Mouse (Mus musculus) liver, embryonic 11.5 days (tissue): ENCODE results near the gene Sptbn4. TPM values are rescaled to one million over a fixed set of nuclear protein-coding genes. Genes with fewer than 3 reads are reported as not detected.

Experiments
- ATAC-seq: fragments of 200-750 bp; cut with Nextera tagmentation; replicated peaks from 2 replicates; pipeline ENCODE4 v1.8.0; 2017; ENCODE audit warnings: moderate number of reproducible peaks, mild to moderate bottlenecking, moderate TSS enrichment, moderate library complexity; ENCODE audit not compliant: low FRiP score
- DNase-seq: peaks from one replicate; pipeline ENCODE4 v3.0.0-alpha.2; 2017; ENCODE audit warnings: low spot score
- H3K27ac ChIP-seq: fragments of 300-500 bp; sonication (generic); 2 replicates; pipeline ENCODE4 v1.5.1; 2014; ENCODE audit warnings: mild to moderate bottlenecking, low read depth, low read length, control low read depth
- H3K27me3 ChIP-seq: fragments of 300-500 bp; sonication (generic); replicated peaks from 2 replicates; pipeline ENCODE4 v1.6.1; 2014; ENCODE audit warnings: low read length, mixed read lengths; ENCODE audit not compliant: control insufficient read depth, insufficient read depth
- H3K36me3 ChIP-seq: fragments of 300-500 bp; sonication (generic); 2 replicates; pipeline ENCODE4 v1.6.1; 2014; ENCODE audit warnings: mild to moderate bottlenecking, low read length, moderate library complexity, mixed read lengths; ENCODE audit not compliant: control insufficient read depth, insufficient read depth
- H3K4me1 ChIP-seq: fragments of 300-500 bp; sonication (generic); replicated peaks from 2 replicates; pipeline ENCODE4 v1.6.1; 2014; ENCODE audit warnings: low read length, mixed read lengths; ENCODE audit not compliant: control insufficient read depth, insufficient read depth
- H3K4me2 ChIP-seq: fragments of 300-500 bp; sonication (generic); 2 replicates; pipeline ENCODE4 v1.6.1; 2014; ENCODE audit warnings: mild to moderate bottlenecking, control low read depth, moderate library complexity
- H3K4me3 ChIP-seq: fragments of 300-500 bp; sonication (generic); 2 replicates; pipeline ENCODE4 v1.5.1; 2014; ENCODE audit warnings: low read depth, low read length, control low read depth
- H3K9ac ChIP-seq: fragments of 300-500 bp; sonication (generic); 2 replicates; pipeline ENCODE4 v1.6.1; 2014; ENCODE audit warnings: low read depth, low read length, control low read depth
- H3K9me3 ChIP-seq: fragments of 300-500 bp; sonication (generic); 2 replicates; pipeline ENCODE4 v1.6.1; 2016; ENCODE audit warnings: low read length, inconsistent platforms, mixed read lengths; ENCODE audit not compliant: control insufficient read depth
- WGBS: fragments of 180-500 bp; shearing (Covaris S2); extraction: QIAGEN DNeasy Blood & Tissue Kit; methylation state at CpG from one replicate; pipeline ENCODE4 v1.1.7; 2014; 5-methylcytosine and 5-hydroxymethylcytosine counted together
- polyA plus RNA-seq: library from polyadenylated mRNA; unstranded; fragments of >200 nt; fragmentation: Nextera tagmentation; extraction: Ambion mirVana; gene quantifications from 2 replicates; pipeline ENCODE4 v1.2.1, GENCODE M21; 2014

Sptbn4 gene
- polyA plus RNA-seq, 1 experiment from 2014 or later = 0.19 TPM

DNA sequence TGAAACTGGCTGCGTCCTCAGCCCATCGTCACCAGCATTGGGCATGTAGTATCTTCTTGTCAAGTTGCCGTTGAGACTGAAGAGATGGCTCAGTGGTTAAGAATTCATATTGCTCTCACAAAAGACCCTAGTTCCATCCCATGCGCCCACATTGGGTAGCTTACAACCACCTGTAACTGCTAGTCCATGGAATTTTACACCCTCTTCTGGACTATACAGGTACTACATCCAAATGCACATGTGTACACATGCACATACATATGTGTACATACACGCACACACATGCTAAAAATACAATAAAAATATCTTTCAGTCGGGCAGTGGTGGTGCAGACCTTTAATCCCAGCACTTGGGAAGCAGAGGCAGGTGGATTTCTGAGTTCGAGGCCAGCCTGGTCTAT is 41.0 kb downstream of the Sptbn4 start:
- Histone ChIP-seq H3K9me3 (peaks cover 6% of the 10 kb centered on the region), H3K27ac (no peak overlapping the region), H3K4me1 (peaks cover 3% of the 10 kb centered on the region; the same call in 1 of the 2 replicates), H3K36me3 (no peaks in the 10 kb centered on the region), H3K9ac (no peak overlapping the region), H3K4me2 (no peak overlapping the region), H3K4me3 (no peak overlapping the region), H3K27me3 (peaks cover 86% of the 10 kb centered on the region)
- ATAC-seq (no peak), DNase-seq (no peak)
- WGBS = 79% methylated on average over 7 of the region's 7 CpGs

DNA sequence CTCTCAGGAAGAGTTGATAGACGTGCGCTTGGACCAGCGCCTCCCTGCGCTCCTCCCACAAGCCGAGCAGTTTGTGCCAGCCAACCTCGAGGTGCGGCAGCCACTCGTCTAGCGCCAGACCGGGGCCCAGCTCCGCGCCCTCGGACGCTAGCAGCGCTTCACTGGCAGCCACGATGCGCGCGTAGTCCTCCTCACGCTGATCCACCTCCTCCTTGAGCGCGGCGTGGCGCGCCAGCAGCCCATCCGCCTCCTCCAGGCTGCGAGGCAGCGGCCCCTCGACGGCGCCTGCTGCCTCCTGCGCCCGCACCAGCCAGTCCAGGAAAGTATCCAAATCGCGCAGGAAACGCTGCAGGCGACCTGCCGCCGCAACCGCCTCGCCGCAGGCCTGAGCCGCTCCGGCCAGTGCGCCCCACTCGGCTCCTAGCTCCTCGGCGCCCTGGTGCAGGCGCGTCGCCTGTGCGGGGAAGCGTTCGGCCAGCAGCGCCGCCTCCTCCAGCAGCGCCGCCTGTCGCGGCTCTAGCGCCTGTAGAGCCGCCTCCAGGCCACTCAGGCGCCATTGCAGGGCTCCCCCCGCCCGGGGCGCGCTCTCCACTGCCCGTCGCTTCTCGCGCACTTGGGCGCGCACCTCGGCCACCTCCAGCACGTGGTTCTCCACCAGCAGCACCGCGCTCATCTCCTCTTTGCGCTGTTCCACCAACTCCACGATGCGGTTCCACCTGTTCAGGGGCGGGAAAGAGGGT is 43.1 kb downstream of the Sptbn4 start:
- peak; percentile 39 for DNase-seq
- H3K27ac ChIP-seq = no peak overlapping the region
- peaks cover 6% of the 10 kb centered on the region for H3K9me3 ChIP-seq
- ATAC-seq = no peak
- H3K9ac ChIP-seq = no peak overlapping the region
- no peaks in the 10 kb centered on the region for H3K36me3 ChIP-seq
- peaks cover 3% of the 10 kb centered on the region; the same call in 1 of the 2 replicates for H3K4me1 ChIP-seq
- peak overlapping the region; percentile 29; the same call in 1 of the 2 replicates for H3K4me3 ChIP-seq
- peaks cover 87% of the 10 kb centered on the region for H3K27me3 ChIP-seq
- H3K4me2 ChIP-seq = peak overlapping the region; percentile 16
- 5% methylated on average over 78 of the region's 81 CpGs for WGBS

DNA sequence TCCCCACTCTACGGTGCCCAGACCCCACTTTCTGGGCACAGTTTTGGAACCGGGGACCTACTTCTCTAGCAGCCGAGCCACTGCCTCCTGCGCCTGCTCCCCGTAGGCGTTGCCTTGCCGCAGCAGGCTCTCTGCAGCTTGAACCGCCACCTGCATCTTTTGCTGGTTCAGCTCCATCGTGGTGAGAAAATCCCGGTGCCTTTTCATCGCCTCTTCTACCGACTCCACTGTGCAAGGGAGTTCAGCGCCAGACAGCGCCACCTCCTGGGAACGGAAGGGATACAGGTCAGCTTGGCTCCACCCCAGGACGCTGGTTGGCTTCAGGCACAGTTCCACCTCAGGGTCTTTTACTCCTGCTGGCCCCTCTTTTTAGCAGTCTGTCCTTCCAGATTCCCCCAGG is 44.8 kb downstream of the Sptbn4 start:
- WGBS = 10% methylated on average over 16 of the region's 16 CpGs
- DNase-seq = peak; percentile 66
- no peak overlapping the region for H3K9ac ChIP-seq
- peaks cover 6% of the 10 kb centered on the region for H3K9me3 ChIP-seq
- H3K36me3 ChIP-seq = no peaks in the 10 kb centered on the region
- no peaks in the 10 kb centered on the region for H3K4me1 ChIP-seq
- peaks cover 86% of the 10 kb centered on the region for H3K27me3 ChIP-seq
- no peak; the same call in 1 of the 2 replicates for ATAC-seq
- H3K4me3 ChIP-seq = no peak overlapping the region
- H3K4me2 ChIP-seq = no peak overlapping the region
- H3K27ac ChIP-seq = no peak overlapping the region

DNA sequence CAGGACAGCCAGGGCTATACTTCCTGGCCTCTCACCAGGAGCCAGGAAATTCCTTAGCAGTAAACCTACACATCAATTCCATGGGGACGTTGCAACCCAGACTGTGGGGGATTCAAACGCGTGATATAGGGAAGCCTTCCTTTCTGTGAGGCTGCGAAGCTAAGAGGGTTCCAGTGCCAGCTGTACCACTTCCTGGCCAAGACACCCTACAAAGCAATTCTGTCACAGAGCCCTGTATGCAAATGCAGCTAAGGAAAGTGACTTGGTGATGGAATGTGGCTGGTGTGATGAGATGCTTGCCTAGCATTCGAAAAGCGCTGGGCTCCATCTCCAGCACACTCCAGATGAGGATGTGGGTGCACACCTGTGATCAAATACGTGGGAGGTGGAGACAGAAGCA is 46.9 kb downstream of the Sptbn4 start:
- Histone ChIP-seq H3K27me3 (peaks cover 88% of the 10 kb centered on the region), H3K9ac (no peak overlapping the region), H3K4me3 (no peak overlapping the region), H3K36me3 (no peaks in the 10 kb centered on the region), H3K4me1 (peaks cover 5% of the 10 kb centered on the region), H3K4me2 (no peak overlapping the region), H3K27ac (no peak overlapping the region), H3K9me3 (peaks cover 4% of the 10 kb centered on the region; the same call in 1 of the 2 replicates)
- DNase-seq (no peak), ATAC-seq (no peak)
- 73% methylated on average over 7 of the region's 7 CpGs for WGBS

DNA sequence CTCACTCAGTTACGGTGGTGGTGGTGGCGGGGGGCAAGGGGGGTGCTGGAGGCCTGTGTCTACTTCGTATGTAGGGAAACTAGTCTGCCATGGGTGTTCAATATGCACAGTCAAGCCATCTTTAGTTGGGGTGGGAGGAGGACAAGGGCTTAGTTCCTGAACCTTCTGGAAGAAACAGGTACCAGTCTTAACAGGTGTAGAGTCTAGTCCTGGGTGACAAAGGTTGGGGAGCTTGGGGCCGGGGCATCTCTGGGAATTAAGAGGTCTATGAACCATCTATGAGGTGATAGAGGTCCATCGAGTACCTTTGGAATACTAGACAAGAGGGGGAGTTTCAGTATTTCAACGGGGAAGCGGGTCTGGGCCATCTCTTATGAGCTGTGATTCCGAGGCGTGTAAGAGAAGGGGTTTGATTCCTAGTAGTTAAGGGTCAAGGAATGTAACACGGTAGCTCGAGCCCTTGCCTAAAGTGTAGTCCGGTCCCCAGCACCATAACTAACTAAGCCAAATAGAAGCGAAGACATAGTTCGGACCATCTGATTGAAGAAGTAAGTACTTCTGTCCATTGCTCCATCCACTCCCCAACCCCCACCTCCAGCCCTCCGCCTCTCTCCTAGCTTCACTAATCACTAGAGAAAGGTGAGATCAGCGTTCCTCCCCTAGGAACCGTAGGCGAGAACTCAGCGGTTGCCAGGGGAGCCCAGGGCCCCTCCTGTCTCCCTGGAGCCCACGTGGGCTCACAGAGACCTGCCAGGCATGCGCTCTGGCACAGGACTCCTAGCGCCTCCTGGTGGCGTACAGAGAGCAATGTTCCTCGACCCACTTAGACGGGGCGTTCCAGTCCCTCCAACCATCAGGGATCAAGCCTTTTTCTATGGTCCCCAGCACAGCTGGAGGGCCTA is 50.2 kb downstream of the Sptbn4 start:
- peak; percentile 53 for ATAC-seq
- H3K4me1 ChIP-seq = peaks cover 5% of the 10 kb centered on the region
- no peak overlapping the region; the same call in 1 of the 2 replicates for H3K4me2 ChIP-seq
- peaks cover 85% of the 10 kb centered on the region for H3K27me3 ChIP-seq
- WGBS = 18% methylated on average over 26 of the region's 26 CpGs
- H3K9me3 ChIP-seq = no peaks in the 10 kb centered on the region
- DNase-seq = peak; percentile 53
- H3K27ac ChIP-seq = no peak overlapping the region
- H3K9ac ChIP-seq = no peak overlapping the region
- H3K4me3 ChIP-seq = peak overlapping the region; percentile 48; the same call in 1 of the 2 replicates
- no peaks in the 10 kb centered on the region for H3K36me3 ChIP-seq

DNA sequence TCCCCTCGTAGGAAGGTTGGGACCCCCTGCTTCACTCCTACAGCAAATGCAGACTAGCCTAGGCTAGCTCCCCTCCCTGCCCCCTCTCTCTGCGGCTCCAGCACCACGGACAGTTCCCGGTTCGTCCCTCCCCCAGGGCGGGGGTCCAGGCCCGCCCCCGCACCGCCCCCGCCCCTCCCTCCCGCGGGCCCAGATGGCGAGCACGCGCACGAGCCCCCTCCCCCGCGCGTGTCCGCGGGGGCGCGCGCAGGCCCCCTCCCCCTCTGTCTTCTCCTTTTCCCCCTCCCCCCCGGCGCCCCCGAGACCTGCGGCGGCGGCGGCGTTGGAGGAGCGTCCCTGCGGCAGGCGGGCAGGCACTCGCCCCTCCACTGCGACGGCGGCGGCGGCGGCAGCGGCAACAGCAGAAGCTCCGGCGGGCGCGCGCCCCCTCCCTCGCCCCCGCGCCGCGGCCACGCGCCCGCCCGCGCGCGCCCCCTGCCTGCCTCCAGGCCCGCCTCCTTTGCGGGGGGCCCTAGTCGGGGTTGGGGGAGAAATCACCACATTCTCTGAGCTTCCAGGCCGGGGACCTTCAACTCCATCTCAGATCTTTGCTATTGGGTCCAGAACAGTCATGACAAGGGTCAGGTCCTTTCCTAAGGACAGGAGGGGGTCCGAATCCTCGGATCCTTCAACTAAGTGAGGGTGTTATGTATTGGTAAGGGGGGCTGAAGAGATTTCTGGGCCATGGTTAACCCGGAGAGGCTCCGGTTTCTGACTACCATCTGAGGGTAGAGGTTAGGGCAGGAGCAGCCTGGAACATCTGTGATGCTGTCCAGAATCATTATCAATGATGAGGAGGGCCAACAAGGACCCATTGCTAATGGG is 51.1 kb downstream of the Sptbn4 start:
- H3K4me2 ChIP-seq = peak overlapping the region; percentile 74
- peak overlapping the region; percentile 48 for H3K4me3 ChIP-seq
- H3K9ac ChIP-seq = 0 out of 2 replicates have a peak overlapping the region, but pooled peaks have one; percentile 34
- no peaks in the 10 kb centered on the region for H3K9me3 ChIP-seq
- no peaks in the 10 kb centered on the region for H3K36me3 ChIP-seq
- no peak for ATAC-seq
- peaks cover 82% of the 10 kb centered on the region for H3K27me3 ChIP-seq
- 2% methylated on average over 59 of the region's 68 CpGs for WGBS
- no peak overlapping the region for H3K27ac ChIP-seq
- DNase-seq = peak; percentile 72
- H3K4me1 ChIP-seq = peaks cover 5% of the 10 kb centered on the region

DNA sequence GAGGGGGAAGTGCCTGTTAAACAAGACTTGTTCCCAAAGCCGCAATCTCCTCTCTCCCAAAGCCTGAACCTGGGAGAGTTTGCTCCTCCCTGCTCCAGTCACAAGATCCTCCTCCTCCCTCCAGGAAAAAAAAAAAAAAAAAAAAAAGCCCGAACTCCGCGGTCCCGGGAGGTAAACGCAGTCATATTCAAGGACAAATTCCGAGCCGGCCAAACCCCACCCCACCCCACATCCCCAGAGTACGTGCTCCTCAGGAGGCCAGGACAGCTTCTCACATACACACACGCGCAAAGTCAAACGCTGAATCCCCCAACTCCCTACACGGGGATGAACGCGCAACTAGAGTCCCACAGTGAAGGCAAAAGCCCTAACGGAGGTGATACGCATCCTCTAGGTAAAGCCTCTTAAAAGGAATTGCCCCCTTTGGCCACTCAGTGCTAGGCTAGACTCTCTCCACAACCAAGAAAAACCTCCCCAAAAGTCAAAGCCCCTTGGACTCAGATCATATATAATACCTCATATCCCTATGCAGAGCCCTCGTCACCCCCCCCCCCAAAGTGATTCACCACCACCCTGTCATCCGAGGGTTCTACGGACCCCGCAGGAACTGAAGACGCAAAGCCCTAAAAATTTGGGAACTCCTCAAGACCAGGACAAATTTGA is 51.8 kb downstream of the Sptbn4 start:
- DNase-seq (no peak), ATAC-seq (no peak)
- WGBS = 6% methylated on average over 22 of the region's 22 CpGs
- Histone ChIP-seq H3K4me1 (peaks cover 5% of the 10 kb centered on the region), H3K9ac (no peak overlapping the region), H3K4me3 (peak overlapping the region; percentile 48; the same call in 1 of the 2 replicates), H3K36me3 (no peaks in the 10 kb centered on the region), H3K9me3 (no peaks in the 10 kb centered on the region), H3K4me2 (peak overlapping the region; percentile 74), H3K27me3 (peaks cover 82% of the 10 kb centered on the region), H3K27ac (no peak overlapping the region)

DNA sequence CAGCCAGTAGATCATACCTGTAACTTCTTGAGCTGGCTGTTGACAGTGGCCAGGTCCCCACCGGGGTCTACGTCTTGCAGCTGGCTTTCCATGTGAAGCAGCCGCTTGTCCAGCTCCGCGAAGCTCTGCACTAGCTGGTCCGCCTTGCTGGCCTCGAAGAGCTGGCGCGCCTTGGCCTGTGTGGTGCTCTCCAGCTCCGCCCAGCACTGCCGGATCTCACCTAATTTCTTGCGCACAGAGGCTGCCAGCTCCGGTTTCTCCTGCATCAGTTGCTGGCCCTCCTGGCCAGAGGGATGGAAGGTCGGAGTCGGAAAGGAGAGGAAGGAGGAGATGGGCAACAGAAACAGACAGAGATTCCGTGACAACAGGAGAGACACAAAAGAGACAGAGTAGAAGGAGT is 56.1 kb downstream of the Sptbn4 start:
- H3K9ac ChIP-seq = no peak overlapping the region
- H3K9me3 ChIP-seq = no peaks in the 10 kb centered on the region
- WGBS = 34% methylated on average over 16 of the region's 16 CpGs
- H3K27ac ChIP-seq = no peak overlapping the region
- DNase-seq = no peak
- ATAC-seq = no peak
- H3K4me3 ChIP-seq = no peak overlapping the region
- no peak overlapping the region for H3K4me2 ChIP-seq
- H3K4me1 ChIP-seq = peaks cover 2% of the 10 kb centered on the region
- H3K36me3 ChIP-seq = no peaks in the 10 kb centered on the region
- H3K27me3 ChIP-seq = peaks cover 53% of the 10 kb centered on the region
